In the genomic region with DNA sequence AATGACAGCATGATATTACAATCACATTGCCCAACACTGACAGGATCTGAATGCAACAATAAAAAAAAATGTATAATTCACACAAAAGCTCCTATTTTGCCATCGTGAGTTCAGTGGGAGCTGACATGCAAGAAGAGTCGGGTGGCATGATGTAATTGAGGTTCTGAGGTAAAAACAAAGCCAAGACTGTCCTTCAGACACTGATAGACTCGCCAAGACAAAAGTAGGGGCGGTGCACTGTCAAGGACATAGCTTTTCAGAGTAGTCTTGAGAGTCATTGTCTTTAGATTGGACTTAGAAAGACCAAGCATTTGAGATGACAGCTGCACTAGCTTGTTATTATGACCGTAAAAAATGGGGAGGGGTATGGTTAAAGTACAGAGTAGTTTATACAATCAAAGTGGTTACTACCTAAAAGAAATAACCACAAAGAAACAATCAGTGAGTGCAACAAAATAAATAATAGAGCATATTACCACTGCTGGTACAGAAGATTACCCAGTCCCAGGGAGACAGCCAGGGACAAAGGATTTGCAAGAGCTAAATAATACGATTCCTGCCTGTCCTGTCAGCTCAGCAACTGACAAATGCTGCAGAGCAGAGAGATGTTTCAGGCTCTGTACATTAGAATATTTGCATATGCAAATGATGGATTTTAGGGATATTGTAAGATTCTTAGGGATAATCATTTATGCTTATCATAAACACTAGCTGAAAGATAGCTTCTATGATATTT, we compare ENCODE assay signal across 20 mouse cellular contexts. TPM values are rescaled to one million over a fixed set of nuclear protein-coding genes. Genes with fewer than 3 reads are reported as not detected.
DNase-seq lines count a peak whose midpoint lies in the region; ATAC-seq lines count a peak whose summit lies in the region.
"Had no signal": no experiment of that assay in that cellular context is flagged by ENCODE, and none has a peak within 500 bp of the region (broad histone marks: within the 10 kb centered on the region; RNA-seq: fewer than 3 reads in every experiment).

No protein-coding gene starts in this region.

- no peak overlapping the region for H3K4me2 ChIP-seq in hindbrain, embryonic 16.5 days (ENCODE audit: low read length)
- no peak overlapping the region for H3K4me2 ChIP-seq in hindbrain, embryonic 11.5 days (replicated peaks; ENCODE audit: low read depth, low read length)
- no peak overlapping the region for H3K4me2 ChIP-seq in midbrain, embryonic 14.5 days (ENCODE audit: low read length)
- H3K4me2 ChIP-seq: heart, embryonic 11.5 days; intestine, embryonic 15.5 days; kidney, embryonic 15.5 days; liver, embryonic 15.5 days had no signal

- H3K36me3 ChIP-seq in hindbrain, embryonic 16.5 days (ENCODE audit: control insufficient read depth, insufficient read depth, low read length), result no peaks in the 10 kb centered on the region
- H3K36me3 ChIP-seq in hindbrain, embryonic 11.5 days (ENCODE audit: control insufficient read depth, insufficient read depth, low read length), result 0 out of 2 replicates have a peak, but pooled peaks cover 2% of the 10 kb centered on the region
- H3K36me3 ChIP-seq in midbrain, embryonic 14.5 days (ENCODE audit: control insufficient read depth, insufficient read depth, low read length), result peaks cover 11% of the 10 kb centered on the region; the same call in 1 of the 2 replicates

- WGBS in hindbrain, embryonic 16.5 days, result 51% methylated on average over 6 of the region's 6 CpGs
- 72% methylated on average over 6 of the region's 6 CpGs for WGBS in hindbrain, embryonic 11.5 days
- 53% methylated on average over 6 of the region's 6 CpGs for WGBS in midbrain, embryonic 14.5 days

- H3K4me1 ChIP-seq in hindbrain, embryonic 16.5 days (ENCODE audit: control insufficient read depth, insufficient read depth, low read depth, low read length), result no peaks in the 10 kb centered on the region
- no peaks in the 10 kb centered on the region for H3K4me1 ChIP-seq in hindbrain, embryonic 11.5 days (replicated peaks; ENCODE audit: control insufficient read depth, insufficient read depth, low read length)
- no peaks in the 10 kb centered on the region for H3K4me1 ChIP-seq in midbrain, embryonic 14.5 days (ENCODE audit: control insufficient read depth, insufficient read depth, low read length)
- H3K4me1 ChIP-seq: intestine, embryonic 15.5 days; kidney, embryonic 15.5 days had no signal

- ATAC-seq in hindbrain, embryonic 16.5 days, result peak; percentile 48; the same call in 1 of the 2 replicates
- no peak; the same call in 1 of the 2 replicates for ATAC-seq in hindbrain, embryonic 11.5 days (ENCODE audit: low FRiP score)
- ATAC-seq in midbrain, embryonic 14.5 days (ENCODE audit: low FRiP score, low TSS enrichment), result peak; percentile 60; the same call in 1 of the 2 replicates
- ATAC-seq: intestine, embryonic 15.5 days had no signal

- H3K9me3 ChIP-seq in hindbrain, embryonic 16.5 days (ENCODE audit: control insufficient read depth, low read length), result no peaks in the 10 kb centered on the region
- H3K9me3 ChIP-seq in hindbrain, embryonic 11.5 days (ENCODE audit: control insufficient read depth, low read length), result no peaks in the 10 kb centered on the region
- no peaks in the 10 kb centered on the region for H3K9me3 ChIP-seq in midbrain, embryonic 14.5 days (ENCODE audit: control insufficient read depth, low read length)
- H3K9me3 ChIP-seq: intestine, embryonic 15.5 days; kidney, embryonic 15.5 days; liver, embryonic 15.5 days; megakaryocyte, embryonic 14.5 days had no signal

- peak; percentile 26 for DNase-seq in adrenal gland, adult 2 months
- DNase-seq in adrenal gland, postnatal 10 days, result no peak
- no peak for DNase-seq in hindbrain, embryonic 11.5 days (ENCODE audit: low spot score)
- DNase-seq in ZHBTc4 (ENCODE audit: low read depth, low spot score), result peak; percentile 78
- DNase-seq in midbrain, embryonic 14.5 days, result peak; percentile 41
- no peak for DNase-seq in left cerebral cortex, postnatal 25 days (ENCODE audit: low spot score in 2 of 2)
- no peak for DNase-seq in left cerebral cortex, postnatal 36 days (ENCODE audit: low spot score in 2 of 2)
- DNase-seq: cerebellum, adult 11-12 months; cerebellum, postnatal 25 days; gastrocnemius, postnatal 14 days; heart, postnatal 14 days; lung, postnatal 10 days; thymus, postnatal 4 days had no signal

- intact Hi-C loops in left cerebral cortex, postnatal 25 days (cut with DNase I), result no loop called here
- intact Hi-C loops in left cerebral cortex, postnatal 36 days (cut with DNase I), result no loop called here

- H3K27me3 ChIP-seq in hindbrain, embryonic 16.5 days (replicated peaks; ENCODE audit: control insufficient read depth, insufficient read depth, low read length), result no peaks in the 10 kb centered on the region
- no peaks in the 10 kb centered on the region for H3K27me3 ChIP-seq in hindbrain, embryonic 11.5 days (ENCODE audit: control insufficient read depth, insufficient read depth, low read length)
- H3K27me3 ChIP-seq in midbrain, embryonic 14.5 days (ENCODE audit: control insufficient read depth, insufficient read depth, low read length), result no peaks in the 10 kb centered on the region
- H3K27me3 ChIP-seq: intestine, embryonic 15.5 days; kidney, embryonic 15.5 days; liver, embryonic 15.5 days; megakaryocyte, embryonic 14.5 days had no signal

- no peak overlapping the region for H3K27ac ChIP-seq in hindbrain, embryonic 16.5 days (ENCODE audit: low read depth, low read length)
- no peak overlapping the region for H3K27ac ChIP-seq in hindbrain, embryonic 11.5 days (ENCODE audit: low read depth, low read length)
- H3K27ac ChIP-seq in midbrain, embryonic 14.5 days (replicated peaks; ENCODE audit: low read depth, low read length), result no peak overlapping the region
- H3K27ac ChIP-seq: intestine, embryonic 15.5 days; kidney, embryonic 15.5 days; liver, embryonic 15.5 days had no signal

- H3K9ac ChIP-seq in hindbrain, embryonic 16.5 days (ENCODE audit: low read depth, low read length), result no peak overlapping the region
- H3K9ac ChIP-seq in hindbrain, embryonic 11.5 days (ENCODE audit: low read depth, low read length), result no peak overlapping the region
- H3K9ac ChIP-seq in midbrain, embryonic 14.5 days (replicated peaks; ENCODE audit: low read length), result no peak overlapping the region
- H3K9ac ChIP-seq: intestine, embryonic 15.5 days; kidney, embryonic 15.5 days; liver, embryonic 15.5 days had no signal

- H3K4me3 ChIP-seq in hindbrain, embryonic 16.5 days (ENCODE audit: low read length), result no peak overlapping the region
- no peak overlapping the region for H3K4me3 ChIP-seq in hindbrain, embryonic 11.5 days (ENCODE audit: low read depth, low read length)
- no peak overlapping the region for H3K4me3 ChIP-seq in midbrain, embryonic 14.5 days (replicated peaks; ENCODE audit: low read depth, low read length)
- H3K4me3 ChIP-seq: intestine, embryonic 15.5 days; kidney, embryonic 15.5 days; liver, embryonic 15.5 days; megakaryocyte, embryonic 14.5 days; myocyte had no signal

RNA-seq across cellular contexts. Expression of a gene that starts 32.5 kb away (rescaled TPM):
- total RNA-seq in adrenal gland, adult 2 months (2021), result 100 to 1,000 TPM; 188 to 194 TPM
- 84.6 and 132 TPM in 2 replicates for polyA plus RNA-seq in adrenal gland, adult 2 months (2012; rRNA removed)
- 100 to 1,000 TPM in 1 of 2 experiments, 10 to 100 TPM in 1; 84.2 to 106 TPM for total RNA-seq in adrenal gland, postnatal 10 days (2021)
- 20.4 and 23.0 TPM in 2 replicates for polyA plus RNA-seq in hindbrain, embryonic 16.5 days (2015; fragmentation: Nextera tagmentation; extraction: Ambion mirVana)
- 133 and 135 TPM in 2 replicates for polyA plus RNA-seq in hindbrain, embryonic 11.5 days (2014; fragmentation: Nextera tagmentation; extraction: Ambion mirVana)
- 16.1 and 32.0 TPM in 2 replicates for polyA plus RNA-seq in midbrain, embryonic 14.5 days (2014; fragmentation: Nextera tagmentation; extraction: Ambion mirVana)
- total RNA-seq in left cerebral cortex, postnatal 25 days (2021), result 1 to 10 TPM; 9.9 to 10.0 TPM
- total RNA-seq in left cerebral cortex, postnatal 36 days (2021), result 10 to 100 TPM; 11.1 to 11.2 TPM

RNA-seq across cellular contexts. Expression of a gene that starts 40.6 kb away (rescaled TPM):
- total RNA-seq in adrenal gland, adult 2 months (2021), result 10 to 100 TPM; 39.8 to 46.1 TPM
- polyA plus RNA-seq in adrenal gland, adult 2 months (2012; rRNA removed), result 9.0 and 19.5 TPM in 2 replicates
- total RNA-seq in adrenal gland, postnatal 10 days (2021), result 10 to 100 TPM; 39.4 to 46.3 TPM
- polyA plus RNA-seq in hindbrain, embryonic 16.5 days (2015; fragmentation: Nextera tagmentation; extraction: Ambion mirVana), result 35.4 and 43.5 TPM in 2 replicates
- polyA plus RNA-seq in hindbrain, embryonic 11.5 days (2014; fragmentation: Nextera tagmentation; extraction: Ambion mirVana), result 45.3 and 51.7 TPM in 2 replicates
- 41.7 and 57.7 TPM in 2 replicates for polyA plus RNA-seq in midbrain, embryonic 14.5 days (2014; fragmentation: Nextera tagmentation; extraction: Ambion mirVana)
- 10 to 100 TPM; 35.1 to 37.5 TPM for total RNA-seq in left cerebral cortex, postnatal 25 days (2021)
- 10 to 100 TPM; 32.2 to 34.9 TPM for total RNA-seq in left cerebral cortex, postnatal 36 days (2021)

Comparison
In these comparisons a context has a peak if more than half of its experiments do, and no peak if none do; other contexts are left out.
1. DNase-seq: peak in adrenal gland, adult 2 months (single experiment), ZHBTc4 (single experiment) and midbrain, embryonic 14.5 days (single experiment); none in adrenal gland, postnatal 10 days (single experiment), hindbrain, embryonic 11.5 days (single experiment), left cerebral cortex, postnatal 25 days (0 of 2) and left cerebral cortex, postnatal 36 days (0 of 2).
2. RNA of a gene that starts 32.5 kb away (total RNA-seq): 188 to 194 TPM in adrenal gland, adult 2 months and 84.2 to 106 TPM in adrenal gland, postnatal 10 days; 11.1 to 11.2 TPM in left cerebral cortex, postnatal 36 days and 9.9 to 10.0 TPM in left cerebral cortex, postnatal 25 days; every median in the first group is over 4 times any median in the second.